Mouse (Mus musculus): ENCODE data around the gene Cop1. TPM values are rescaled to one million over a fixed set of nuclear protein-coding genes. Genes with fewer than 3 reads are reported as not detected.

The Cop1 gene
- total RNA-seq, 4 experiments from 2014 or later = 131 to 165 (median 145) TPM

- DNase-seq = no peak
These were observed 58.1 kb downstream of the Cop1 start for GRCm38 (mm10) chr1:159290219-159290618.

GRCm38 (mm10) chr1:159290859-159291258 lies 58.7 kb downstream of the Cop1 start:
- no peak for DNase-seq

GRCm38 (mm10) chr1:159301418-159302082 lies 69.4 kb downstream of the Cop1 start:
- DNase-seq = no peak

GRCm38 (mm10) chr1:159313625-159314024 lies 81.5 kb downstream of the Cop1 start:
- no peak for DNase-seq

- no peak for DNase-seq
These were observed 90.5 kb downstream of the Cop1 start for GRCm38 (mm10) chr1:159322586-159322985.

- DNase-seq = no peak
These were observed 98.9 kb downstream of the Cop1 start for GRCm38 (mm10) chr1:159331008-159331407.

- DNase-seq = no peak
These were observed 102.0 kb downstream of the Cop1 start for GRCm38 (mm10) chr1:159334157-159334556.

- no peak for DNase-seq
These were observed 110.2 kb downstream of the Cop1 start for GRCm38 (mm10) chr1:159342355-159342754.

- peak; percentile 65 for DNase-seq
These were observed 123.0 kb downstream of the Cop1 start for GRCm38 (mm10) chr1:159355027-159355570.

- no peak for DNase-seq
These were observed 126.6 kb downstream of the Cop1 start for GRCm38 (mm10) chr1:159358713-159359112.

GRCm38 (mm10) chr1:159371881-159372390 lies 139.8 kb downstream of the Cop1 start:
- DNase-seq = no peak

- DNase-seq = no peak
These were observed 150.1 kb downstream of the Cop1 start for GRCm38 (mm10) chr1:159382218-159382617.

GRCm38 (mm10) chr1:159382916-159383315 lies 150.8 kb downstream of the Cop1 start:
- DNase-seq = no peak

GRCm38 (mm10) chr1:159386458-159386857 lies 154.3 kb downstream of the Cop1 start:
- DNase-seq = no peak

- DNase-seq = no peak
These were observed 156.5 kb downstream of the Cop1 start for GRCm38 (mm10) chr1:159388565-159389024.

- DNase-seq = peak; percentile 53
These were observed 157.9 kb downstream of the Cop1 start for GRCm38 (mm10) chr1:159390049-159390448.

GRCm38 (mm10) chr1:159392667-159393066 lies 160.5 kb downstream of the Cop1 start:
- no peak for DNase-seq

- DNase-seq = peak; percentile 11
These were observed 161.1 kb downstream of the Cop1 start for GRCm38 (mm10) chr1:159393070-159393699.

- peak; percentile 30 for DNase-seq
These were observed 161.8 kb downstream of the Cop1 start for GRCm38 (mm10) chr1:159393931-159394330.

GRCm38 (mm10) chr1:159396515-159396914 lies 164.4 kb downstream of the Cop1 start:
- no peak for DNase-seq

Data from adrenal gland, adult 8-10 months (tissue).